Mouse (Mus musculus) layer of hippocampus, adult 11-12 months (tissue): ENCODE data around the gene Hp.

Source experiments
- DNase-seq: peaks from one replicate; pipeline ENCODE4 v3.0.0; 2022; ENCODE audit warnings: low spot score

Hp gene

DNA sequence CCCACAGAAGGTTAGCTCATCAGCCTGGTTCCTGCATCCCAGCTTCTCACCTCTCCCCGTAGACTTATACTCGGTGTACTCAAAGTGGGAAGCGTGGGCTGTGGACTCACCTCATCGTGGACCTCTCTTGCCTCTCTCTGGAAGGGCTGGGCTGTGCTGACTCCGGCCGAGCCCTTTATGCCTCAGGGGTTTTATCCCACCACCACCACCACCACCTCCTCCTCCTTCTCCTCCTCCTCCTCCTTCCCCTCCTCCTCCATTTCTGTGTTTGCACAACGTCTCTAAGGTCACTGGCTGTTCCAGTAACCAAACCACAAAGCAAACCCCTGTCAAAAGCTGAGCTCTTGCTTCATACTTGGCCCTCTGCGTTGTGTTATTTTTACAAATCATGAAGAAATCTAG, at the start of gene Hp:
Gene Hp (minus strand): TSS at position 273 of the 402 bp plus-strand sequence.
- DNase-seq = no peak

DNA sequence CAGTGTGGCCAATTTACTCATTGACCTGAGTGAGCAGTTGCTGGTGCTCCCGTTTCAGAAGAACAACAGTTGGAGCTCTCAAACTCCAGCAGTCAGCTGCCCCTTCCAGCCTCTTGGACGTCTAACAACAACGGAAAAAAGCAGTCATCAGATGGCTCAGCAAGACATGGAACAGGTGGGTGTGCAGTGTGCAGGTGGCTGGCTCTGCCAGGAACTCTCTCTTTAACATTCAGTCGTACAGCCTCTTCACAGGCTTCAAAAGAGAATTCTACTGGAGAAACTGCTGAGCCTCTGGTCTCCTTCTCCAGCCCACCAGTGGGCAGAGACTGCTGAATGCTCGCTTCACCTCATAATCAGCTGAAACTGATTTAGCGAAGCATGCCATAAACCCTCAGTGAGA, 49.7 kb upstream of the Hp start:
- no peak for DNase-seq

DNA sequence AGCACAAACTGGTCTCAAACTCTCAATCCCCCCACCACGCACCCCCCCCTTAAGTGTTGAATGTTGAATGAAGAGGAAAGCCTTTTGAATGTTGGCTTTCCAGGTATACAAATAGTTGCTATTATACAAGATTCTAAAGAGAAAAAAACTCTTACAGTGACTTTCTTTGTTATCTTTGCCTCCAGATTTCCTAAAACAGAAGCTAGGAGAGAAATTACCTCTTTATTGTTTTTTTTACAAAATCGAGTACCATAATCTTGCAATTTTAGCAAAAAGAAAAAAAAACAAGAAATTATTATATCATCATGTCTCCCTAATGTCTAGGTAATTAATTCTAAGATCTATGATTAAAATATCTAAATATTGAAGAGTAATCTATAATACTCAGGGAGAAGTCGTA, 36.6 kb upstream of the Hp start:
- DNase-seq = no peak

DNA sequence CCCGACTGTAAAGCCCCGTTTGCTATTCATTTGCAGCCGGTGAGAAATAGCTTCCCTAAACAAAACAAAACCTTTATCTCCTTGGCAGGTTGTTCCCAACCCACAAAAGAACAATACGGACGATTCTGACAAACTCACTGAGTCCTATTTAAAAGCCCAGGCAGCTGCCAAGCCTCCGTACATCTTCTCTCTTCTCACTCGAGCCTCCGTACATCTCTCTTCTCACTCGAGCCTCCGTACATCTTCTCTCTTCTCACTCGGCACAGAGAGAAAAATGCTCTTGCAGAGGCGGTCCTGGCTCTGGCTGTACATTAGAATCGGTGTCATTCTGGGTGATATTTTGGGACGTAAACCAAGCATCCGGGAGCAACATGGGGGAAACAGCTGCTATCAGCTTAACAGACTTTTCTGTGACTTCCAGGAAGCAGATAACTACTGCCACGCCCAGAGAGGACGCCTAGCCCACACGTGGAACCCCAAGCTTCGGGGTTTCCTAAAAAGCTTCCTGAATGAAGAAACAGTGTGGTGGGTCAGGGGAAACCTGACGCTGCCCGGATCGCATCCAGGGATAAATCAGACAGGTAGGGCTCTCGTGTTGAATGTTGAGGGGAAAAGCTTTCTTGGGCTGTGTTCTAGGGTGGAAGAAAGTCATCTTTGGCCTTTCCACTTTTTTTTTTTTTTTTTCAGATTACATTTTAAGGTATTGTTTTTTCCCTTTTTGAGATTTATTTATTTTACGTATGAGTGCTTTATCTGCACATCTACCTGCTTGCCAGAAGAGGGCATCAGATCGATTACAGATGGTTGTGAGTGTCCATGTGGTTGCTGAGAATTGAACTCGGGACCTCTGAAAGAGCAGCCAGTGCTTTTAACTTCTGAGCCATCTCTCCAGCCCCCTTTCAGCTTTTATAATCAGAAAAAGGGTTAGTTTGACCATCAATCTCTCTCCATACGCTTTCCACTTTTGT, 35.6 kb upstream of the Hp start, which contains the start of gene Pkd1l3:
Gene Pkd1l3 (plus strand): TSS at position 275 of the 968 bp plus-strand sequence.
- no peak for DNase-seq

DNA sequence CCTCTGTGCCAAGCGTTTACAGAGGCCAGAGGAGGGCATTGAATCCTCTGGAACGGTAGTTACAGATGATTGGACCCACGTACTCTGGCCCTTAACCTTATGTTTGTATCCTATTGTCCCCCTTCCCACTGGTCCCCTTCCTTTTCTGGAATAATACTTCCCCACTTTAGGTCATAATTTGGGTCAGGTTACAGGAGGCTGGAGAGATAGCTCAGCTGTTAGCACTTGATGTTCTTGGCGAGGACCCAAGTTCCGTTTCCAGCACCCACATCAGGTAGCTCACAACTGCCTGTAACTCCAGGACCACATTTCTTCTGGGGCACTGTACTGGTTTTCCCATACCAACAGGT, 30.2 kb upstream of the Hp start:
- no peak for DNase-seq

DNA sequence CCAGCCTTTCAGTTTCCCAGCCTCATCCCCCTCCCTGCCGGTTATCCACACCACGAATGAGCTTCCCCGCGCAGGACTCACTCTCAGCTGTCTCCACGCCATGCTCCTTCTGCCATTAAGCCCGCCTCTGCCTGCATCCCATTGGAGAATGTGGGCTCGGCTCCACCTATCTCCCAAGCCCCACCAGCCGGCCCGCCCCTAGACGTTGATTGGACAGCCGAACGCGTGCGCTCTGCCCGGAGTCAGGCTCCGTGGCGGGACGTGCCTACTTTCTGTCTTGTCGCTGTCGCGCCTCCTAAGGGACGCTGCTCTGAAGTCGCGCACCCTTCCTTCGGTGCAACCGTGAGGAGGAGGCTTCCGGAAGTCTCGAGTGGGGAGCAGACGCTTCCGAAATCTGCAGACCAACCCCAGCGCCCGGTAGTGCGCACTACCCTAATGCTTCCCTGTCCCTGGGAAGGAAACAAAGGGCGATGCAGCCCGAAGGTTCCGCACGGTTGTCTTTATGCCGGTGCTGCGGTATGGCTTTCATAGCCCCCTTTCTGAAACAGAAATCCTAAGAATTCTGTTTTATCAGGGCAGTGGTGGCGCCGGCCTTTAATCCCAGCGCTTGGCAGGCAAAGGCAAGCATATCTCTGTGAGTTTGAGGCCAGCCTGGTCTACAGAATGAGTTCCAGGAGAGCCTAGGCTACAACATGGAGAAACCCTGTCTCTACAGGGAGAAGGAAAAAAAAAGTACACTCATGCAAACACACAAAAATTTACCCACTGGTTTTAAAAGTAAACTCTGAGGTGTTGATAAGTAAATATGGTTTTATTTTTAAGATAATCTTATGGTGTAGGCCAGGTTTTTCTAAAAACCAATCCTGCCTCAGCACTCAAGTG, 29.5 kb upstream of the Hp start, which contains the start of gene Dhodh:
Gene Dhodh (minus strand): TSS at position 403 of the 882 bp plus-strand sequence.
- peak; percentile 97 for DNase-seq

DNA sequence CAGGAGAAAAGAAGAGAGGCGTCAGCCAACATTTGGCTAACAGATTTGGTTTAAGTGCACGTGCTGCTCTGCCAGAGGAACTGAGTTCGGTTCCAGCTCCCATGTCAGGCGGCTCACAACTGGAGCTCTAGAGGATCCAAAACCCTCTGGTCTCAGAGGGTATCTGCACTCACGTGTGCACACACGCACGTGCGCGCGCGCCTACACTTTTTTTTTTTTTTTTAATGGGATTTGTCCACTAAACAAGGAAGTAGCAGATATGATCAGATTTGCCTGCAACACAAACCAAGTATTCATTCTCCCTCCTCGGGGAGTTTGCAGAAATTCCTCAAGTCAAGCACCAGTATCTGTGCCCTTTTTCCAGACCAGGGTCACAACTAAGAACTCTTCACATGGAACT, 28.7 kb upstream of the Hp start:
- no peak for DNase-seq

DNA sequence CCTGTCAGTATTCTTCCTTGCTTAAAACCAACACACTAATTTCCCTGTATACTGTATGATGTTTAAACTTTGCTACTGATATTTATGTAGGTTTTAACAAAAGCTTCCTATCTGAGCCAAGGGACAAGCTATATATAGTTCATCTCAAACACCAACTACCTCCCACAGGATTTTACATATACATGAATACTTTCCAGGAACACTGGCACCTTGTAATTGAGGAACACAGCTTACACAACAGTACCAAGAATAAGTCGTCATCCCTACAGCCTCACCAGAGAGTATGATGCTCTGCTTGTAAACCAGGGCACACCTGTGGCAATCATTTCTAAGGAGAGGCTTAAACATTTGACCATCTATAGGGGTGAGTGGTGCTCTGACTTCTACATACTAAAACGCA, 27.8 kb upstream of the Hp start:
- no peak for DNase-seq

DNA sequence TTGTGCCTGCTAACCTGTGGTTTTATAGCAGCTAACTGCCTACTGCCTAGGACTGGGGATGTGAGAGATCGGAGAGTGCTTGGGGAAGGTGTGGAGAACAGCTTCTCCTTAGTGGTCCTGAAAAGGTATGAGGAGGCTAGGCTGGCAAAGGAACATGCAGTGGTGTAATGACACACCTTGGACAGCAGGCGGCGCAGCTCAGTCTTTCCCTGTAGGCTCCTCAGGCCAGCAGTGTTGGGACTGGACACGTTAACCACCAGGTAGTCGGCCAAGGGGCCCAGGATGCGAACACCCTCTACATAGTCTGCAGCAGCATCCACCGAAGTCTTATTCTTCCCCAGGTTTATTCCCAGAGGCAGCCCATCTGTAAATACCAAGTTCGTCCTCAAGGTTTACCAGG, 16.9 kb upstream of the Hp start:
- DNase-seq = peak; percentile 36

DNA sequence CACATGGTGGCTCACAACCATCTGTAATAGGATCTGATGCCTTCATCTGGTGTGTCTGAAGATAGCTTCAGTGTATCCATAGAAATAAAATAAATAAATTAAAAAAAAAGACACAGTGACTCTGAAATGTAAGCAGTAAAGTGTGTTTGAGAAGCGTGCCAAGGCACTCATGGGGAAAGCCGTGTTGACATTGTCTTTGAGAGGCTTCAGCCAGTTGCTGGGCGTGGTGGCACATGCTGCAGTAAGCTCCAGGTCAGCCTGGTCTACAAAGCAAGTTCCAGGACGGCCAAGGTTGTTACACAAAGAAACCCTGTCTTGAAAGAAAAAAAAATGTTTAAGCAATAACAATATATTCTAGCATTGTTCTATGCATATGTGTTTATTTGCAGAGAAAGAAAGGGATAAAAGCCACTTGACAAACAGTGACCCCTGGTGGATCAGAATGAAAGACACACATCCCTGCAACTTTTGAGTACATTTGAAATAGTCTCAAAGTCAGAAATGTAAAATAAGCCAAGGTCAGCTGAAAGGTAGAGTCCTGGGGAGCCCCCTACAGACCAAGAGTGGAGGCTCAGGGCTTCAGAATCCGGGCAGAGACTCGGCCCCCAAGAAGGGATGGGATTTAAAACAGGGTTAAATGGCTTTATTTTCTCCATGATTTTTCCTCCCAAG, 14.3 kb upstream of the Hp start:
- DNase-seq = no peak

DNA sequence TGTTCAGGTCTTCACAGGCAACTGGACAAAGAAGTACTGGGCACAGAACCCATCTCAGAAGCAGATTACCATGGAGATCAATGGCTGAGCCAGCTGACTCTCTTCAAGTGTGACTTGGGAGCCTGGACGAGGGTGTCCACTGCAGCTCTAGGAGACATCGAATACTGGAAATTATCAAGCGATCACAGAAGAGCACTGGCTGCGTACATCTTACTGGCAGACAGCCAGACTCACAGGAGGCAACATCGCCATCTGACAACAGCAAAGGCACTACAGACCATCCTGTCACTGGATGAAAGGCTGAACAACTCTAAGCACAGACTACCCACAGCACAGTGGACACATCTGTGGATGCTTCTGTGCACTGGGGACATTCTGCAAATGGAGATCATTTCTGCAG, 13.2 kb upstream of the Hp start:
- no peak for DNase-seq

DNA sequence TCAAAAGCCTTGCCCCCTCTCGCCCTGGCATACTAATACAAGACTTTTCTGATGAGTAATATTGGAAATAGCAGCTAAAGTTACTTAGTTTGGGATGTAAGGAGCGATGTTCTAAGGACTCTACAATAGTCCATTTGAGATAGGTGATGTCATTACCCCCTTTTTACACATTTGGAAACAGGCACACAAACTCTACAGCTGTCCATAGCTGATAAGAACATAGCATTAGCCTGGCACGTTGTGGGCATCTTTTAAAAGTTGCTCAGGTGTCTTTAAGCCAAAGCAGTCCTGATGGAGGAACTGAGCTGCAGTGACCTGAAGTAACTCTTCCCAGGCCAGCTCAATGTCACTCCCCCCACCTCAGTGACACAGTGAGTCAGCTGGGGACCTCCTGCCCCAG, 12.4 kb upstream of the Hp start:
- no peak for DNase-seq

DNA sequence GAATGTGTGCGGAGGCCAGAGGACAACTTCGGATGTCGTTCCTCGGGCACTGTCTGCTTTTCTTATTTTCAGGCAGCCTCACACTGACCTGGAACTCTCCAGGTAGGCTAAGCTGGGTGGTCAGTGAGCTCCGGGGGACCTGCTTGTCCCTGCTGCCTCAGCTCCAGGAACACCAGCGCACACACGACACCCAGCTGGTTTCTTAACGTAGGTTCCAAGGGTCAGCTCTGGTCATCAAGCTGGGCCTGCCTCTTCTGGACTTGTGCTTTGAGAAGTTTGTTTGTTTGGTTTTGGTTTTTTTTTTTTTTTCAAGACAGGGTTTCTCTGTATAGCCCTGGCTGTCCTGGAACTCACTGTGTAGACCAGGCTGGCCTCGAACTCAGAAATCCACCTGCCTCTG, 11.9 kb upstream of the Hp start:
- DNase-seq = no peak

DNA sequence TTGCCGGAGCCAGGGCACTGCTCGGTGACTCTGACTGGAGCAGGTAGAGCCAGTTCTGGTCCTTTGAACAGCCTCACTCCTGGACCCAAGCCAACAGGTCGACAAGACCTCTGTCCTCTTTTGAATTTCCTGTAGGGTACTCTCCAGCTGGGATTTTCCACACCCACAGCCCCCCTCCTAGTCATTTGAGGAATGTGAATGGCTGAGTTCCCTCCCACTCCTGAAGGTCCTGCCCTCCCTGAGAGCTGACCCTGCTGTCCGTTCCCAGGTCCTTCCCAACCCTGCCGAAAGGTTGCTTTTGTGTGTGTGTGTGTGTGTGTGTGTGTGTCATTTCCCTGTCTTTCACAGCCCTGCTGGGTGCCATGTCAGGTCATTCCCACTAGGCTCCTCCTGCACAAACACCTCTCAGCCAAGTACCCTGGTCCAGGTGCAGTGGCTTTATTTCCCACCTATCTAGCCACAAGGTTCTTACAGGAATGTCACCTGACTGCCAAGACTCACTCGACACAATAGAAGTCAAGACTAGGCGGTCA, 8.1 kb upstream of the Hp start:
- no peak for DNase-seq

DNA sequence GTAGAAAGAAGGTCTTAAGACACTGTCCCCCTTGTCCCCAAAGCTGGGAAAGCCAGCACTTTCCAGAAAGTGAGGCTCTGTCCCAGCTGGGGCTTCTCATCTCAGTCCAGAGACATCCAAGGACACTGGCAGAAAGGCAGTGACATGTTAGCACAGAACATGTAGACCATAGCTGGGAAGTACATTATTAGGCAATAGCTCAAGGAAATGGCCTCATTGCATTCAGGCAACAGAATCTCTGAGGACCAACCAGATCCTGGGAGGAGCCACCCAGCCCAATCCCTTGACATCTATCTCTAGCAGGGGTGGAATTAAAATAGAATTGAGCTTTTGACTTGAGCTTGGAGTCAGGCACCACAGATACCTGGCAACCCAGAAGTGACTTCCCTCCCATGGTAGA, 6.7 kb upstream of the Hp start:
- no peak for DNase-seq

DNA sequence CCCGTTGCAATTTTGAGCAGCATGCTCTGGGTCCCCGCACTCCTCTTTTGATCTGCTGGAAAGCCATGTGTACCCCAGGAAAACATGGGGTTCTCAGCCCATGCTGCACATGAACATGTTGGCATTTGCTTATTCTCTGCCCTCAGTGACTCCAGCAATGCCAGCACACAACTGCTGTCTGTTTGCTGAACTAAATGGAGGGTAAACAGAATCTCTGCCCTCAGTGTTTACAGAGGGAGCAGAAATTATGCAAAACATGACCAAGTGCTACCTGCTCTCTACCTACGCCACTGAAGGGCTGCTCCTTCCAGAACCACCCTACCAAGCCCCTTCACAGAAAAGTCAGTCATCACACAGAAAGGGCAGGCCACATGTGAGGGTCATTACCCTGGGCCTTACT, 5.9 kb upstream of the Hp start:
- DNase-seq = no peak

DNA sequence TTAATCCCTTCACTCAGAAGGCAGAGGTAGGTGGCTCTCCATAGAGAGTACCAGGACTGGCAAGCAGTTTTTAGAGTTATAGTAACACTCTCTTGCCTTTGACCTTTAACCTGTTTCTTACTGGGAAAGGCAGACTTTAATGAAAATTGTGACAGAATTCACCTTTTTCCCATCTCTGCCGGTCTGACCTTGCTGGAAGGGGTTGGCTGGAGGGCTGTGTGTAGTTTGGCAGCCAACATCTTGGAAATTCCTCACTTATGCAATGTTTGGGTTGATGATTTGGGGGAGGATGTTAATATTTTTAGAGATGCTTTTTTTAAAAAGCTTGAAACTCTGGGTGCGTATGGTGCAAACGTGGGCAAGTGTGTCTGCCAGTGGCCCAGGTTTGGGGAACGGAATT, 5.3 kb upstream of the Hp start:
- DNase-seq = no peak

DNA sequence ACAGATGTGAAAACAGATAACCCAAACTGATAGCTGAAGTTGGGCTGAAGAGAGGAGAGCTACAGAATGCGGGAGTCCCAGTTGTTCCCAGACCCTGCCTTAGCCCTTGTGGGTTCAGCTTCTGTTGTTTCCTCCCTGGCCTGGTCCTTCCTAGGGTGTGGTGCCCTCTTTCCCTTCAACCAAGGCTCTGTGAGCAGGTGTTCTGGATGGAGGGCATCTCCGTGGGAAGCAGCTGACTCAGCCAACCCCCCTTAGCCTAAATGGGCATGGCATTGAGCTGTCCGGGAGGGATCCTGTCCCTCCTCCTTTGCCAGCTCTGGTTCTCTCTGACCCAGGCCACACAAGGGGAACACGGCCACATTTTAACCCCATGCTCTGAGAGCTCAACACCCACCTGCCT, 2.7 kb downstream of the Hp start:
- DNase-seq = no peak

DNA sequence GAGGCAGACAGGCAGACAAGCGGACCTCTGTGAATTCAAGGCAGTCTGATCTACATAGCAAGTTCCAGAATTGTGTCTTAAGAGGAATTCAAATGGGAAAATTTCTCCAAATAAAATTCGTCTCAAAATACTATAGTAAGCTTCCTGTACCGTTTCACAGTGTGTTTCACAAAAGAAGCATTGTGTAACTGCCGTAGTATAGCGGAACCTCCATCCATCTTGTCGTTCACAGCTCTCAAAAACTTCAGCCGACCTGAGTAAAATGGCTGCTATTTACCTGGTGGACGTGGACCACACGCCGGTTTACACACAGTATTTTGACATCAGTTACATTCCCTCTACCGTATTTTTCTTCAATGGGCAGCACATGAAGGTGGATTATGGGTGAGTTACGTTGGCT, 7.8 kb downstream of the Hp start:
- DNase-seq = no peak

DNA sequence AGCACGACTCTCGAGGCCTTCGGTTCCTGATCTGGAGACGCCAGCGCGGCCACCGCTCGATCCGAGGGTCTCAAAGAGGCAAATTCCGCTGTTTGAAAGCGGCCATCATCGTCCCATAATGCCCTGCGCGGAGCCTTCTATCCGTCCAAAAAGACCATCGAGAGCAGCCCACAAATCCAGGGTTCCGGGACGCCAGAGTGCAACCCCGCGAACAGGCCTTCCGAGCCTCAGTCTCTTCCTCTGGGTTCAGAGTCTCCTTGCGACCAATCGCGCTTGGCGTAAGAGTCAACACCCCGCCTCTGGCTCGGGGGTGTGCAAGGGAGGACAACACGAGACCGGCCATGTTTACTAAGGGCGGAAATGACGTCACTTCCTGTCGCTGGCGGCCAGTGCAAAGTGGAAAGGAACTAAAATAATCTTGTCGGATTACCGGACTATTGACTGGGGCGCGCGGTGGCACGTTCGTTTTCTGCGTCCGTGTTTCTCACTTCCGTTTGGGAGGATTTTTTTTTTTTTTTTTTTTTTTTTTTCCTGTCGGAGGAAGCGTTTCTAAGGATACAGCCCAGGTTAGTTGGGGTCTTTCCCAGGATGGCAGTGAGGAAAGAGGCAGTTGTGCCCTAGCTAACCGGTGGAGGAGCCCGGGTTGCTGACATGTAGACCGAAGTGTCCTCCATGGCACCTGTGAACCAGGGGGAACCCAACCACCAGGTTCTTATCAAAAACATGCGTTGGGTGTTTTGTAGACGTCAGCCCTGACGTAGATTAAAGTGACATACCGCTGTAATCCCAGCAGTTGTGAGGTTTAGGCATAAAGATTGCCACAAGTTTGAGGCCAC, 13.3 kb downstream of the Hp start, which contains the start of the genes Dhx38 and Txnl4b:
Gene Dhx38 (minus strand): TSS at position 364 of the 836 bp plus-strand sequence.
Gene Txnl4b (plus strand): TSS at position 395 of the 836 bp plus-strand sequence.
- DNase-seq = peak; percentile 99

DNA sequence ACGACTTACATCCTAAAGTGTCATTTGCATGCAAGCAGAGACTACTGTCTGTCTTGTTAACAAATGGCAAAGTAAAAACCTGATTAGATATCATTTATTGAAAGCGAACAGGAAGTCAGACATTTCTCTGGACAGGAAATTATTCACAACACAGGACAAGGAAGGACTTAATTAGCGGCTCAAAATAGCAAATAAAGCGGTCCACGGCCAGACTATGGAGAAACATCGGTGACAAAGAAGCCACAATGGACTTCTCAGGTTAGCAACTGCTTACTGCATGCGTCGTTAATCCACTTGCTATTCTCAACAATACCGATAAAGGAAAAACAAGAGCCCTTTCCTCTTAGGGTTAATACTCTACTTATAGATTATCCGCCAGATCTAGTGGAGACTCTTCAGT, 14.2 kb downstream of the Hp start:
- DNase-seq = no peak
